Mouse (Mus musculus) olfactory bulb, adult 2 months (tissue): ENCODE measurements around the gene Slco3a1. TPM values are rescaled to one million over a fixed set of nuclear protein-coding genes. Genes with fewer than 3 reads are reported as not detected.

Experiments
- H3K27ac ChIP-seq: fragments of 200-500 bp; 2 replicates; pipeline ENCODE4 v1.5.1; 2012; ENCODE audit warnings: low read depth, low read length; ENCODE audit not compliant: insufficient read depth
- H3K4me1 ChIP-seq: fragments of 200-500 bp; 2 replicates; pipeline ENCODE4 v1.6.1; 2012; ENCODE audit warnings: low read length; ENCODE audit not compliant: control insufficient read depth, insufficient read depth
- H3K4me3 ChIP-seq: fragments of 200-500 bp; 2 replicates; pipeline ENCODE4 v1.5.1; 2012; ENCODE audit warnings: mild to moderate bottlenecking, low read depth, low read length, moderate library complexity; ENCODE audit not compliant: insufficient read depth
- CTCF ChIP-seq: fragments of 200-500 bp; IDR thresholded peaks from 2 replicates; pipeline ENCODE4 v1.5.1; 2012; ENCODE audit warnings: low read depth, mild to moderate bottlenecking, low read length, moderate library complexity; ENCODE audit not compliant: insufficient read depth
- POLR2A ChIP-seq: fragments of 200-500 bp; IDR thresholded peaks from 2 replicates; pipeline ENCODE4 v1.6.1; 2012; ENCODE audit warnings: mild to moderate bottlenecking, low read depth, low read length, moderate library complexity; ENCODE audit not compliant: insufficient read depth
- WGBS: fragments of 180-500 bp; shearing (Covaris S2); methylation state at CpG from one replicate; pipeline ENCODE4 v1.1.7; 2018; 5-methylcytosine and 5-hydroxymethylcytosine counted together
- polyA plus RNA-seq: library from polyadenylated mRNA; stranded (reverse); fragments of >200 nt; gene quantifications from 2 replicates; pipeline ENCODE4 v1.2.4, GENCODE M21; 2012; ENCODE audit warnings: low replicate concordance; ENCODE audit not compliant: missing spikeins, insufficient read depth, insufficient read length

Gene Slco3a1
- not detected in 2 replicates for polyA plus RNA-seq

- peak; percentile 57; the same call in 1 of the 2 replicates for TF ChIP-seq CTCF
- TF ChIP-seq POLR2A = 0 out of 2 replicates have a peak, but pooled peaks have one; percentile 29
- H3K4me1 ChIP-seq = peaks cover 4% of the 10 kb centered on the region; the same call in 1 of the 2 replicates
- WGBS = 1% methylated on average over 65 of the region's 66 CpGs
- H3K27ac ChIP-seq = peak within 1 kb of the TSS; percentile 75
- H3K4me3 ChIP-seq = peak within 1 kb of the TSS; percentile 86
Measured at GRCm38 (mm10) chr7:74554608-74555311, at the start of gene Slco3a1. Gene Slco3a1, minus strand, starts transcription at chr7:74554780.

GRCm38 (mm10) chr7:74600996-74601395, 46.4 kb upstream of the Slco3a1 start:
- TF ChIP-seq CTCF (no peak), POLR2A (no peak)
- no peak overlapping the region for H3K27ac ChIP-seq
- no peaks in the 10 kb centered on the region for H3K4me1 ChIP-seq
- H3K4me3 ChIP-seq = no peak overlapping the region
- 92% methylated on average over 5 of the region's 5 CpGs for whole genome bisulfite sequencing

GRCm38 (mm10) chr7:74579411-74579810, 24.8 kb upstream of the Slco3a1 start:
- WGBS = 88% methylated on average over 1 of the region's 1 CpGs
- TF ChIP-seq POLR2A = no peak
- no peak for TF ChIP-seq CTCF
- Histone ChIP-seq H3K4me3 (no peak overlapping the region), H3K27ac (no peak overlapping the region), H3K4me1 (no peaks in the 10 kb centered on the region)

GRCm38 (mm10) chr7:74575678-74576077, 21.1 kb upstream of the Slco3a1 start:
- no peak for TF ChIP-seq POLR2A
- TF ChIP-seq CTCF = no peak
- 69% methylated on average over 3 of the region's 3 CpGs for WGBS
- H3K27ac ChIP-seq = no peak overlapping the region
- no peak overlapping the region for H3K4me3 ChIP-seq
- no peaks in the 10 kb centered on the region for H3K4me1 ChIP-seq

GRCm38 (mm10) chr7:74555416-74555815, 836 bp upstream of the Slco3a1 start:
- WGBS = 18% methylated on average over 6 of the region's 6 CpGs

GRCm38 (mm10) chr7:74554041-74554561, 479 bp downstream of the Slco3a1 start:
- under 1% methylated on average over 46 of the region's 46 CpGs for WGBS
- TF ChIP-seq POLR2A = no peak
- no peak for TF ChIP-seq CTCF
- peak overlapping the region; percentile 86 for H3K4me3 ChIP-seq
- peak overlapping the region; percentile 40; the same call in 1 of the 2 replicates for H3K27ac ChIP-seq
- peaks cover 4% of the 10 kb centered on the region; the same call in 1 of the 2 replicates for H3K4me1 ChIP-seq

More at GRCm38 (mm10) chr7:74555416-74555815, 836 bp upstream of the Slco3a1 start:
- Histone ChIP-seq H3K27ac (peak overlapping the region; percentile 75; the same call in 1 of the 2 replicates), H3K4me1 (peaks cover 4% of the 10 kb centered on the region; the same call in 1 of the 2 replicates), H3K4me3 (peak overlapping the region; percentile 86)
- TF ChIP-seq POLR2A (no peak), CTCF (peak; percentile 47; the same call in 1 of the 2 replicates)

GRCm38 (mm10) chr7:74553111-74553650, 1.4 kb downstream of the Slco3a1 start:
- H3K4me1 ChIP-seq = peaks cover 4% of the 10 kb centered on the region; the same call in 1 of the 2 replicates
- WGBS = 73% methylated on average over 8 of the region's 8 CpGs
- H3K27ac ChIP-seq = no peak overlapping the region
- H3K4me3 ChIP-seq = no peak overlapping the region
- TF ChIP-seq CTCF = no peak

GRCm38 (mm10) chr7:74552546-74552945, 2.0 kb downstream of the Slco3a1 start:
- Histone ChIP-seq H3K4me1 (peaks cover 4% of the 10 kb centered on the region; the same call in 1 of the 2 replicates), H3K4me3 (no peak overlapping the region; the same call in 1 of the 2 replicates), H3K27ac (no peak overlapping the region)
- WGBS = 63% methylated on average over 4 of the region's 4 CpGs
- TF ChIP-seq CTCF = no peak
- no peak for TF ChIP-seq POLR2A

GRCm38 (mm10) chr7:74552000-74552358, 2.6 kb downstream of the Slco3a1 start:
- TF ChIP-seq CTCF = no peak
- no peak for TF ChIP-seq POLR2A
- 52% methylated on average over 2 of the region's 2 CpGs for WGBS

More at GRCm38 (mm10) chr7:74552000-74552358, 2.6 kb downstream of the Slco3a1 start:
- H3K4me1 ChIP-seq = peaks cover 4% of the 10 kb centered on the region; the same call in 1 of the 2 replicates
- H3K27ac ChIP-seq = no peak overlapping the region
- no peak overlapping the region; the same call in 1 of the 2 replicates for H3K4me3 ChIP-seq
